Mouse (Mus musculus): ENCODE data around the gene Hspb9. TPM values are rescaled to one million over a fixed set of nuclear protein-coding genes. Genes with fewer than 3 reads are reported as not detected.
A peak's percentile ranks its signal among the peaks of the same experiment; 100 is the strongest.

Hspb9 gene
- 0.78 and 0.96 TPM in 2 replicates for polyA plus RNA-seq (2014; fragmentation: Nextera tagmentation; extraction: Ambion mirVana)

GRCm38 (mm10) chr11:100713735-100714533 is at the start of gene Hspb9:
TSS of gene Hspb9 (plus strand) at chr11:100713850.
- peak within 1 kb of the TSS; percentile 57 for H3K4me2 ChIP-seq (ENCODE audit: low read length)
- peaks cover 32% of the 10 kb centered on the region for H3K4me1 ChIP-seq (replicated peaks; ENCODE audit: control insufficient read depth, insufficient read depth, low read length)
- no peaks in the 10 kb centered on the region for H3K9me3 ChIP-seq (ENCODE audit: control insufficient read depth, low read length)
- H3K4me3 ChIP-seq (ENCODE audit: low read depth, low read length) = peak within 1 kb of the TSS; percentile 24
- H3K27ac ChIP-seq (ENCODE audit: low read depth) = peak within 1 kb of the TSS; percentile 70
- H3K9ac ChIP-seq (ENCODE audit: low read length) = peak within 1 kb of the TSS; percentile 21
- DNase-seq (ENCODE audit: low spot score) = peak; percentile 75
- no peak for ATAC-seq (replicated peaks; ENCODE audit: low FRiP score, low TSS enrichment, low read depth)
- H3K36me3 ChIP-seq (ENCODE audit: control insufficient read depth, insufficient read depth, low read length) = peaks cover 48% of the 10 kb centered on the region
- 10% methylated on average over 38 of the region's 38 CpGs for WGBS
- no peaks in the 10 kb centered on the region for H3K27me3 ChIP-seq (replicated peaks; ENCODE audit: control insufficient read depth, insufficient read depth, low read length)

- Histone ChIP-seq H3K27ac (ENCODE audit: low read depth) (no peak overlapping the region), H3K9ac (ENCODE audit: low read length) (no peak overlapping the region), H3K4me3 (ENCODE audit: low read depth, low read length) (no peak overlapping the region), H3K9me3 (ENCODE audit: control insufficient read depth, low read length) (no peaks in the 10 kb centered on the region), H3K4me2 (ENCODE audit: low read length) (no peak overlapping the region), H3K36me3 (ENCODE audit: control insufficient read depth, insufficient read depth, low read length) (no peaks in the 10 kb centered on the region), H3K27me3 (replicated peaks; ENCODE audit: control insufficient read depth, insufficient read depth, low read length) (peaks cover 19% of the 10 kb centered on the region), H3K4me1 (replicated peaks; ENCODE audit: control insufficient read depth, insufficient read depth, low read length) (no peaks in the 10 kb centered on the region)
- WGBS = 85% methylated on average over 1 of the region's 1 CpGs
- no peak for ATAC-seq (replicated peaks; ENCODE audit: low FRiP score, low TSS enrichment, low read depth)
- no peak for DNase-seq (ENCODE audit: low spot score)
Observed at GRCm38 (mm10) chr11:100671049-100671448, 42.6 kb upstream of the Hspb9 start.

- 49% methylated on average over 2 of the region's 2 CpGs for WGBS
- H3K27ac ChIP-seq (ENCODE audit: low read depth) = no peak overlapping the region
- no peaks in the 10 kb centered on the region for H3K4me1 ChIP-seq (replicated peaks; ENCODE audit: control insufficient read depth, insufficient read depth, low read length)
- no peak overlapping the region for H3K4me2 ChIP-seq (ENCODE audit: low read length)
- no peak for DNase-seq (ENCODE audit: low spot score)
- H3K9ac ChIP-seq (ENCODE audit: low read length) = no peak overlapping the region
- peaks cover 19% of the 10 kb centered on the region for H3K27me3 ChIP-seq (replicated peaks; ENCODE audit: control insufficient read depth, insufficient read depth, low read length)
- H3K9me3 ChIP-seq (ENCODE audit: control insufficient read depth, low read length) = no peaks in the 10 kb centered on the region
- no peaks in the 10 kb centered on the region for H3K36me3 ChIP-seq (ENCODE audit: control insufficient read depth, insufficient read depth, low read length)
- no peak overlapping the region for H3K4me3 ChIP-seq (ENCODE audit: low read depth, low read length)
- ATAC-seq (replicated peaks; ENCODE audit: low FRiP score, low TSS enrichment, low read depth) = no peak
Observed at GRCm38 (mm10) chr11:100671956-100672355, 41.7 kb upstream of the Hspb9 start.

GRCm38 (mm10) chr11:100673169-100673568 is 40.5 kb upstream of the Hspb9 start:
- Histone ChIP-seq H3K36me3 (ENCODE audit: control insufficient read depth, insufficient read depth, low read length) (no peaks in the 10 kb centered on the region), H3K27ac (ENCODE audit: low read depth) (no peak overlapping the region), H3K9me3 (ENCODE audit: control insufficient read depth, low read length) (no peaks in the 10 kb centered on the region), H3K27me3 (replicated peaks; ENCODE audit: control insufficient read depth, insufficient read depth, low read length) (peaks cover 19% of the 10 kb centered on the region), H3K4me2 (ENCODE audit: low read length) (peak overlapping the region; percentile 30), H3K4me1 (replicated peaks; ENCODE audit: control insufficient read depth, insufficient read depth, low read length) (no peaks in the 10 kb centered on the region), H3K4me3 (ENCODE audit: low read depth, low read length) (peak overlapping the region; percentile 10; the same call in 1 of the 2 replicates), H3K9ac (ENCODE audit: low read length) (peak overlapping the region; percentile 25; the same call in 1 of the 2 replicates)
- no peak for ATAC-seq (replicated peaks; ENCODE audit: low FRiP score, low TSS enrichment, low read depth)
- WGBS = 4% methylated on average over 23 of the region's 23 CpGs
- peak; percentile 60 for DNase-seq (ENCODE audit: low spot score)

GRCm38 (mm10) chr11:100677810-100678209 is 35.8 kb upstream of the Hspb9 start:
- WGBS = 45% methylated on average over 7 of the region's 7 CpGs
- no peak for DNase-seq (ENCODE audit: low spot score)
- no peak overlapping the region for H3K4me3 ChIP-seq (ENCODE audit: low read depth, low read length)
- H3K9me3 ChIP-seq (ENCODE audit: control insufficient read depth, low read length) = no peaks in the 10 kb centered on the region
- H3K27me3 ChIP-seq (replicated peaks; ENCODE audit: control insufficient read depth, insufficient read depth, low read length) = peaks cover 16% of the 10 kb centered on the region
- H3K4me2 ChIP-seq (ENCODE audit: low read length) = no peak overlapping the region
- no peak overlapping the region for H3K27ac ChIP-seq (ENCODE audit: low read depth)
- no peaks in the 10 kb centered on the region for H3K36me3 ChIP-seq (ENCODE audit: control insufficient read depth, insufficient read depth, low read length)
- no peak for ATAC-seq (replicated peaks; ENCODE audit: low FRiP score, low TSS enrichment, low read depth)
- H3K4me1 ChIP-seq (replicated peaks; ENCODE audit: control insufficient read depth, insufficient read depth, low read length) = no peaks in the 10 kb centered on the region
- H3K9ac ChIP-seq (ENCODE audit: low read length) = no peak overlapping the region

GRCm38 (mm10) chr11:100681826-100682225 is 31.8 kb upstream of the Hspb9 start:
- no peak for DNase-seq (ENCODE audit: low spot score)
- no peaks in the 10 kb centered on the region for H3K9me3 ChIP-seq (ENCODE audit: control insufficient read depth, low read length)
- H3K4me2 ChIP-seq (ENCODE audit: low read length) = no peak overlapping the region
- no peak for ATAC-seq (replicated peaks; ENCODE audit: low FRiP score, low TSS enrichment, low read depth)
- 78% methylated on average over 5 of the region's 5 CpGs for WGBS
- H3K4me1 ChIP-seq (replicated peaks; ENCODE audit: control insufficient read depth, insufficient read depth, low read length) = no peaks in the 10 kb centered on the region
- H3K27me3 ChIP-seq (replicated peaks; ENCODE audit: control insufficient read depth, insufficient read depth, low read length) = no peaks in the 10 kb centered on the region
- H3K4me3 ChIP-seq (ENCODE audit: low read depth, low read length) = no peak overlapping the region
- H3K36me3 ChIP-seq (ENCODE audit: control insufficient read depth, insufficient read depth, low read length) = no peaks in the 10 kb centered on the region
- H3K9ac ChIP-seq (ENCODE audit: low read length) = no peak overlapping the region
- no peak overlapping the region for H3K27ac ChIP-seq (ENCODE audit: low read depth)

GRCm38 (mm10) chr11:100682526-100682925 is 31.1 kb upstream of the Hspb9 start:
- WGBS = 76% methylated on average over 5 of the region's 5 CpGs
- no peak overlapping the region for H3K4me3 ChIP-seq (ENCODE audit: low read depth, low read length)
- ATAC-seq (replicated peaks; ENCODE audit: low FRiP score, low TSS enrichment, low read depth) (no peak), DNase-seq (ENCODE audit: low spot score) (no peak)
- no peak overlapping the region for H3K9ac ChIP-seq (ENCODE audit: low read length)
- H3K36me3 ChIP-seq (ENCODE audit: control insufficient read depth, insufficient read depth, low read length) = no peaks in the 10 kb centered on the region
- H3K27ac ChIP-seq (ENCODE audit: low read depth) = no peak overlapping the region
- H3K4me1 ChIP-seq (replicated peaks; ENCODE audit: control insufficient read depth, insufficient read depth, low read length) = no peaks in the 10 kb centered on the region
- H3K9me3 ChIP-seq (ENCODE audit: control insufficient read depth, low read length) = no peaks in the 10 kb centered on the region
- no peaks in the 10 kb centered on the region for H3K27me3 ChIP-seq (replicated peaks; ENCODE audit: control insufficient read depth, insufficient read depth, low read length)
- no peak overlapping the region for H3K4me2 ChIP-seq (ENCODE audit: low read length)

- no peak for DNase-seq (ENCODE audit: low spot score)
- Histone ChIP-seq H3K27ac (ENCODE audit: low read depth) (no peak overlapping the region), H3K36me3 (ENCODE audit: control insufficient read depth, insufficient read depth, low read length) (no peaks in the 10 kb centered on the region), H3K9ac (ENCODE audit: low read length) (no peak overlapping the region), H3K27me3 (replicated peaks; ENCODE audit: control insufficient read depth, insufficient read depth, low read length) (no peaks in the 10 kb centered on the region), H3K9me3 (ENCODE audit: control insufficient read depth, low read length) (no peaks in the 10 kb centered on the region), H3K4me2 (ENCODE audit: low read length) (no peak overlapping the region), H3K4me1 (replicated peaks; ENCODE audit: control insufficient read depth, insufficient read depth, low read length) (no peaks in the 10 kb centered on the region), H3K4me3 (ENCODE audit: low read depth, low read length) (no peak overlapping the region)
- ATAC-seq (replicated peaks; ENCODE audit: low FRiP score, low TSS enrichment, low read depth) = no peak
- 83% methylated on average over 2 of the region's 2 CpGs for WGBS
Observed at GRCm38 (mm10) chr11:100684084-100684483, 29.6 kb upstream of the Hspb9 start.

GRCm38 (mm10) chr11:100685371-100685770 is 28.3 kb upstream of the Hspb9 start:
- Histone ChIP-seq H3K9ac (ENCODE audit: low read length) (no peak overlapping the region), H3K9me3 (ENCODE audit: control insufficient read depth, low read length) (no peaks in the 10 kb centered on the region), H3K4me2 (ENCODE audit: low read length) (no peak overlapping the region), H3K27ac (ENCODE audit: low read depth) (no peak overlapping the region), H3K4me1 (replicated peaks; ENCODE audit: control insufficient read depth, insufficient read depth, low read length) (no peaks in the 10 kb centered on the region), H3K4me3 (ENCODE audit: low read depth, low read length) (no peak overlapping the region), H3K36me3 (ENCODE audit: control insufficient read depth, insufficient read depth, low read length) (no peaks in the 10 kb centered on the region), H3K27me3 (replicated peaks; ENCODE audit: control insufficient read depth, insufficient read depth, low read length) (peaks cover 1% of the 10 kb centered on the region; the same call in 1 of the 2 replicates)
- WGBS = 66% methylated on average over 3 of the region's 3 CpGs
- DNase-seq (ENCODE audit: low spot score) = no peak
- no peak for ATAC-seq (replicated peaks; ENCODE audit: low FRiP score, low TSS enrichment, low read depth)
